Mouse (Mus musculus): ENCODE measurements around the gene Lcn9.

DNA sequence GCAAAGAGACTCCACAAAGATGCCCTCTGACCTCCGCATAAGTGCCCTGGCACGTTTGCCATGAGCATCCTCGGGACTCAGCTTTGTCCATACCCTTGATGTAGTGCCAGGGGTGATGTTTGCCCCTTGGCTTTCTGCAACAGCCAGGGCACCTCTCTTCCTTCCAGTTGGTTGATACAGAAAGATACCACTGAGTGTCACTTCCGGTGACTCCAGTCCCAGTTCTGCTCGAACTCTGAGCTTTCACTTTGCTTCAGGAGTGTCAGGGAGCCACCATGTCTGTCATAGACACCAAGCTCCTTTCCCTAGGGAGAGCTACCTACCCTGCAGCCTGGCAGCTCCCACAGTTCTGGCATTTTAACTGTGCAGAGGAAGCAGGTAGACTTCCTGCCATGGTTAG lies 31.0 kb downstream of the Lcn9 start:
- TF ChIP-seq GATA1 (IDR thresholded peaks at IDR 0.05; ENCODE audit: borderline replicate concordance, low read length) (no peak), FLI1 (IDR thresholded peaks at IDR 0.05; ENCODE audit: low read length) (no peak)
